Mouse (Mus musculus) hindbrain, embryonic 10.5 days (tissue): ENCODE measurements around the gene Gclc. TPM values are rescaled to one million over a fixed set of nuclear protein-coding genes. Genes with fewer than 3 reads are reported as not detected.
A peak's percentile ranks its signal among the peaks of the same experiment; 100 is the strongest.

Experiments
- DNase-seq: peaks from one replicate; pipeline ENCODE4 v3.0.0-alpha.2; 2017; ENCODE audit warnings: low spot score
- H3K27ac ChIP-seq: fragments of 300-500 bp; sonication (generic); 2 replicates; pipeline ENCODE4 v1.5.1; 2016; ENCODE audit warnings: mild to moderate bottlenecking, moderate library complexity
- H3K27me3 ChIP-seq: fragments of 300-500 bp; sonication (generic); 2 replicates; pipeline ENCODE4 v1.6.1; 2016; ENCODE audit warnings: mild to moderate bottlenecking; ENCODE audit not compliant: poor library complexity, insufficient read depth, severe bottlenecking
- H3K36me3 ChIP-seq: fragments of 300-500 bp; sonication (generic); 2 replicates; pipeline ENCODE4 v1.6.1; 2016; ENCODE audit warnings: mild to moderate bottlenecking, moderate library complexity
- H3K4me1 ChIP-seq: fragments of 300-500 bp; sonication (generic); replicated peaks from 2 replicates; pipeline ENCODE4 v1.6.1; 2016; ENCODE audit warnings: mild to moderate bottlenecking
- H3K4me3 ChIP-seq: fragments of 300-500 bp; sonication (generic); 2 replicates; pipeline ENCODE4 v1.5.1; 2016; ENCODE audit warnings: mild to moderate bottlenecking, moderate library complexity
- H3K9me3 ChIP-seq: fragments of 300-500 bp; sonication (generic); 2 replicates; pipeline ENCODE4 v1.6.1; 2016; ENCODE audit warnings: mild to moderate bottlenecking, moderate library complexity
- WGBS: fragments of 180-500 bp; shearing (Covaris S2); methylation state at CpG from one replicate; pipeline ENCODE4 v1.1.7; 2016; 5-methylcytosine and 5-hydroxymethylcytosine counted together
- polyA plus RNA-seq: library from polyadenylated mRNA; unstranded; fragments of >200 nt; fragmentation: Nextera tagmentation; extraction: Ambion mirVana; gene quantifications from 2 replicates; pipeline ENCODE4 v1.2.1, GENCODE M21; 2016

The Gclc gene
- 13.9 and 17.4 TPM in 2 replicates for polyA plus RNA-seq

GRCm38 (mm10) chr9:77753853-77754727, at the start of gene Gclc:
Gene Gclc, plus strand, starts transcription at chr9:77754535.
- DNase-seq = peak; percentile 92
- H3K36me3 ChIP-seq = no peaks in the 10 kb centered on the region; the same call in 1 of the 2 replicates
- peak within 1 kb of the TSS; percentile 84 for H3K4me3 ChIP-seq
- H3K27me3 ChIP-seq = peaks cover 8% of the 10 kb centered on the region; the same call in 1 of the 2 replicates
- peak within 1 kb of the TSS; percentile 95 for H3K27ac ChIP-seq
- peaks cover 31% of the 10 kb centered on the region for H3K4me1 ChIP-seq
- H3K9me3 ChIP-seq = no peaks in the 10 kb centered on the region
- WGBS = 8% methylated on average over 53 of the region's 54 CpGs

GRCm38 (mm10) chr9:77706515-77706914, 47.8 kb upstream of the Gclc start:
- no peaks in the 10 kb centered on the region for H3K4me1 ChIP-seq
- H3K36me3 ChIP-seq = no peaks in the 10 kb centered on the region
- no peak overlapping the region for H3K27ac ChIP-seq
- no peaks in the 10 kb centered on the region for H3K27me3 ChIP-seq
- WGBS = 87% methylated on average over 6 of the region's 6 CpGs
- H3K9me3 ChIP-seq = no peaks in the 10 kb centered on the region
- H3K4me3 ChIP-seq = no peak overlapping the region
- DNase-seq = no peak

GRCm38 (mm10) chr9:77707433-77708139, 46.7 kb upstream of the Gclc start:
- DNase-seq = no peak
- Histone ChIP-seq H3K9me3 (no peaks in the 10 kb centered on the region), H3K36me3 (no peaks in the 10 kb centered on the region), H3K4me3 (no peak overlapping the region), H3K27me3 (no peaks in the 10 kb centered on the region), H3K27ac (no peak overlapping the region), H3K4me1 (no peaks in the 10 kb centered on the region)
- WGBS = 87% methylated on average over 9 of the region's 9 CpGs

GRCm38 (mm10) chr9:77708950-77709349, 45.4 kb upstream of the Gclc start:
- no peak overlapping the region for H3K27ac ChIP-seq
- no peak overlapping the region for H3K4me3 ChIP-seq
- H3K36me3 ChIP-seq = no peaks in the 10 kb centered on the region
- DNase-seq = no peak
- H3K27me3 ChIP-seq = no peaks in the 10 kb centered on the region
- WGBS = 76% methylated on average over 5 of the region's 5 CpGs
- H3K9me3 ChIP-seq = no peaks in the 10 kb centered on the region
- no peaks in the 10 kb centered on the region for H3K4me1 ChIP-seq

- DNase-seq = no peak
- H3K36me3 ChIP-seq = no peaks in the 10 kb centered on the region
- no peaks in the 10 kb centered on the region for H3K27me3 ChIP-seq
- no peaks in the 10 kb centered on the region for H3K9me3 ChIP-seq
- 90% methylated on average over 5 of the region's 5 CpGs for WGBS
- H3K4me1 ChIP-seq = no peaks in the 10 kb centered on the region
- H3K27ac ChIP-seq = no peak overlapping the region
- no peak overlapping the region for H3K4me3 ChIP-seq
Observed at GRCm38 (mm10) chr9:77711021-77711569, 43.2 kb upstream of the Gclc start.

- H3K27ac ChIP-seq = no peak overlapping the region
- no peaks in the 10 kb centered on the region for H3K9me3 ChIP-seq
- no peak overlapping the region for H3K4me3 ChIP-seq
- no peaks in the 10 kb centered on the region for H3K36me3 ChIP-seq
- no peaks in the 10 kb centered on the region for H3K4me1 ChIP-seq
- H3K27me3 ChIP-seq = no peaks in the 10 kb centered on the region
- no peak for DNase-seq
- WGBS = 82% methylated on average over 3 of the region's 3 CpGs
Observed at GRCm38 (mm10) chr9:77712816-77713215, 41.5 kb upstream of the Gclc start.

GRCm38 (mm10) chr9:77713301-77713700, 41.0 kb upstream of the Gclc start:
- H3K4me3 ChIP-seq = no peak overlapping the region
- WGBS = 86% methylated on average over 5 of the region's 5 CpGs
- DNase-seq = no peak

GRCm38 (mm10) chr9:77715262-77715661, 39.1 kb upstream of the Gclc start:
- DNase-seq = no peak
- no peaks in the 10 kb centered on the region for H3K9me3 ChIP-seq
- no peak overlapping the region for H3K27ac ChIP-seq
- no peak overlapping the region for H3K4me3 ChIP-seq
- no peaks in the 10 kb centered on the region for H3K4me1 ChIP-seq
- H3K36me3 ChIP-seq = no peaks in the 10 kb centered on the region
- no peaks in the 10 kb centered on the region for H3K27me3 ChIP-seq
- 94% methylated on average over 2 of the region's 2 CpGs for WGBS

More at GRCm38 (mm10) chr9:77713301-77713700, 41.0 kb upstream of the Gclc start:
- Histone ChIP-seq H3K27me3 (no peaks in the 10 kb centered on the region), H3K4me1 (no peaks in the 10 kb centered on the region), H3K9me3 (no peaks in the 10 kb centered on the region), H3K36me3 (no peaks in the 10 kb centered on the region), H3K27ac (no peak overlapping the region)

- 94% methylated on average over 1 of the region's 1 CpGs for WGBS
Observed at GRCm38 (mm10) chr9:77716009-77716408, 38.3 kb upstream of the Gclc start.

GRCm38 (mm10) chr9:77717831-77718435, 36.4 kb upstream of the Gclc start:
- H3K27ac ChIP-seq = no peak overlapping the region
- WGBS = 73% methylated on average over 5 of the region's 5 CpGs

More at GRCm38 (mm10) chr9:77716009-77716408, 38.3 kb upstream of the Gclc start:
- Histone ChIP-seq H3K27me3 (no peaks in the 10 kb centered on the region), H3K27ac (no peak overlapping the region), H3K4me3 (no peak overlapping the region), H3K36me3 (no peaks in the 10 kb centered on the region), H3K4me1 (no peaks in the 10 kb centered on the region), H3K9me3 (no peaks in the 10 kb centered on the region)
- DNase-seq = no peak

GRCm38 (mm10) chr9:77718816-77719411, 35.4 kb upstream of the Gclc start:
- no peaks in the 10 kb centered on the region for H3K4me1 ChIP-seq
- no peak for DNase-seq

More at GRCm38 (mm10) chr9:77717831-77718435, 36.4 kb upstream of the Gclc start:
- Histone ChIP-seq H3K36me3 (no peaks in the 10 kb centered on the region), H3K9me3 (no peaks in the 10 kb centered on the region), H3K4me1 (no peaks in the 10 kb centered on the region), H3K27me3 (no peaks in the 10 kb centered on the region), H3K4me3 (no peak overlapping the region)
- DNase-seq = no peak

GRCm38 (mm10) chr9:77719675-77720074, 34.7 kb upstream of the Gclc start:
- Histone ChIP-seq H3K27ac (no peak overlapping the region), H3K9me3 (no peaks in the 10 kb centered on the region), H3K4me3 (no peak overlapping the region), H3K4me1 (no peaks in the 10 kb centered on the region), H3K36me3 (no peaks in the 10 kb centered on the region), H3K27me3 (no peaks in the 10 kb centered on the region)
- no peak for DNase-seq
- 89% methylated on average over 1 of the region's 1 CpGs for WGBS

More at GRCm38 (mm10) chr9:77718816-77719411, 35.4 kb upstream of the Gclc start:
- no peak overlapping the region for H3K4me3 ChIP-seq
- H3K27me3 ChIP-seq = no peaks in the 10 kb centered on the region
- no peaks in the 10 kb centered on the region for H3K36me3 ChIP-seq
- no peaks in the 10 kb centered on the region for H3K9me3 ChIP-seq
- WGBS = 78% methylated on average over 8 of the region's 8 CpGs
- no peak overlapping the region for H3K27ac ChIP-seq
